Mouse (Mus musculus): ENCODE data around the gene Chst8. TPM values are rescaled to one million over a fixed set of nuclear protein-coding genes. Genes with fewer than 3 reads are reported as not detected.

Chst8 gene
- polyA plus RNA-seq, 3 experiments from 2014 or later, result not detected

- ATAC-seq, result no peak
Measured at GRCm38 (mm10) chr7:34799950-34800511, 12.5 kb downstream of the Chst8 start.

- ATAC-seq, result no peak
Measured at GRCm38 (mm10) chr7:34799404-34799771, 13.1 kb downstream of the Chst8 start.

- no peak for ATAC-seq
Measured at GRCm38 (mm10) chr7:34798441-34799403, 13.8 kb downstream of the Chst8 start.

GRCm38 (mm10) chr7:34798039-34798438 lies 14.5 kb downstream of the Chst8 start:
- no peak for ATAC-seq

- no peak for ATAC-seq
Measured at GRCm38 (mm10) chr7:34790459-34790858, 22.1 kb downstream of the Chst8 start.

GRCm38 (mm10) chr7:34787171-34787570 lies 25.3 kb downstream of the Chst8 start:
- no peak for ATAC-seq

- ATAC-seq, result no peak
Measured at GRCm38 (mm10) chr7:34785052-34785451, 27.5 kb downstream of the Chst8 start.

- no peak for ATAC-seq
Measured at GRCm38 (mm10) chr7:34784469-34784868, 28.0 kb downstream of the Chst8 start.

GRCm38 (mm10) chr7:34781988-34782387 lies 30.5 kb downstream of the Chst8 start:
- no peak for ATAC-seq

GRCm38 (mm10) chr7:34781217-34781616 lies 31.3 kb downstream of the Chst8 start:
- ATAC-seq, result no peak

GRCm38 (mm10) chr7:34778426-34778825 lies 34.1 kb downstream of the Chst8 start:
- ATAC-seq, result no peak

GRCm38 (mm10) chr7:34775659-34776058 lies 36.9 kb downstream of the Chst8 start:
- ATAC-seq, result no peak

- no peak for ATAC-seq
Measured at GRCm38 (mm10) chr7:34774947-34775346, 37.6 kb downstream of the Chst8 start.

- ATAC-seq, result no peak
Measured at GRCm38 (mm10) chr7:34774020-34774419, 38.5 kb downstream of the Chst8 start.

- no peak for ATAC-seq
Measured at GRCm38 (mm10) chr7:34773309-34773708, 39.2 kb downstream of the Chst8 start.

GRCm38 (mm10) chr7:34769531-34769930 lies 43.0 kb downstream of the Chst8 start:
- ATAC-seq, result no peak

- no peak for ATAC-seq
Measured at GRCm38 (mm10) chr7:34764250-34765148, 48.0 kb downstream of the Chst8 start.

- ATAC-seq, result no peak
Measured at GRCm38 (mm10) chr7:34759378-34759822, 53.1 kb downstream of the Chst8 start.

GRCm38 (mm10) chr7:34758721-34759120 lies 53.8 kb downstream of the Chst8 start:
- ATAC-seq, result no peak

- ATAC-seq, result no peak
Measured at GRCm38 (mm10) chr7:34757513-34757912, 55.0 kb downstream of the Chst8 start.

GRCm38 (mm10) chr7:34753140-34753886 lies 59.2 kb downstream of the Chst8 start:
- ATAC-seq, result no peak

GRCm38 (mm10) chr7:34752151-34752762 lies 60.3 kb downstream of the Chst8 start:
- no peak for ATAC-seq
